Mouse (Mus musculus): ENCODE results near the gene Cdh26.

DNA sequence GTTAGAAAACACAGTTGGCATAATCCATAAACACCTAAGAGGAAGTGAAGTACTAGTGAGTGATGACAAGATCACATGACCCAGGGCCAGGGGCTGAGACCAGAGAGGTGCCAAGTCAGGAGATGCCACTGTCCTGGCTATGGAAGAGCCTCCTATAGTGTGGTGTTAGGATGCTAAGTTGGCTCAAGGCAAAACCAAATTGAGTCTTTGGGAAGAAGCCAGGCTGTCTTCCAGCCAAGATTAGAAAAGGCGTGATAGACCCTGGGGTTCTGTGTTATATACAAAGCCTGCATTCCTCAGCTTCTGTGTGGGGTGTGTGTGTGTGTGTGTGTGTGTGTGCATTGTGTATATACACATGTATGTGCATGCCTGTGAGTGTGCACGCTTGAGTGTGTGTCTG is 48.7 kb downstream of the Cdh26 start:
- TF ChIP-seq CTCF (IDR thresholded peaks at IDR 0.05; ENCODE audit: control insufficient read depth, insufficient read depth, insufficient read length) (no peak), USF1 (IDR thresholded peaks at IDR 0.05; ENCODE audit: low read depth) (no peak), MYOD1 (IDR thresholded peaks at IDR 0.05; ENCODE audit: control insufficient read depth, insufficient read length, low read depth) (no peak), CEBPB (IDR thresholded peaks at IDR 0.05; ENCODE audit: low read depth) (no peak), MYOG (IDR thresholded peaks at IDR 0.05; ENCODE audit: control insufficient read depth, extremely low read depth, insufficient read length) (no peak)
